Mouse (Mus musculus): Measurements from ENCODE around the gene Gm20517. TPM values are rescaled to one million over a fixed set of nuclear protein-coding genes. Genes with fewer than 3 reads are reported as not detected.

Gm20517 gene
- polyA plus RNA-seq, 1 experiment from 2014 or later: 2.9 TPM

DNA sequence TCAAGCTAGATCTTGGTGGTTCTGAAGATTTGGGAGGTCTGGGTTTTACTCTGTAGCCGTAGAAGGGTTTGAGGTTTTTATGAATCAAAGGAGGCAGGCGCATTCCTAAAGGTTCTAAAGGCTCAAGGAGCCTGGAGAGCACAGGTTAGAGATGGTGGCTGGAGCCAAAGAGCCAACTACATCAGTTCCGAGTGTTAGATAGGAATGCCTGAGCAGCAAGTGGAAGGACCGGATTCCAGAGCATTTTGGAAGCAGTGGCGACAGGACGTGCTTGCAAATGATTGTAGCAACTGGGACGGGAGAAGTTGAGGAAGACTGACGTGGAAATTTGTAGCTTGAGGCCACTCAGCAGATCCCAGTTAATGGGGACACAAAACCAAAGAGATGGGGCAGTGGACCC, 37.4 kb upstream of the Gm20517 start:
- H3K4me3 ChIP-seq (ENCODE audit: low read depth, low read length): no peak overlapping the region
- H3K4me2 ChIP-seq (ENCODE audit: low read depth, low read length): no peak overlapping the region
- no peaks in the 10 kb centered on the region for H3K4me1 ChIP-seq (ENCODE audit: control insufficient read depth, insufficient read depth, low read length)
- H3K27ac ChIP-seq (ENCODE audit: low read depth, low read length): no peak overlapping the region
- H3K9me3 ChIP-seq (ENCODE audit: control insufficient read depth, low read length): no peaks in the 10 kb centered on the region
- H3K9ac ChIP-seq (replicated peaks; ENCODE audit: low read depth, low read length): no peak overlapping the region
- WGBS: 83% methylated on average over 8 of the region's 8 CpGs
- ATAC-seq (ENCODE audit: low read depth): no peak
- no peaks in the 10 kb centered on the region for H3K36me3 ChIP-seq (ENCODE audit: control insufficient read depth, insufficient read depth, low read length)
- no peaks in the 10 kb centered on the region for H3K27me3 ChIP-seq (ENCODE audit: control insufficient read depth, insufficient read depth, low read length)

DNA sequence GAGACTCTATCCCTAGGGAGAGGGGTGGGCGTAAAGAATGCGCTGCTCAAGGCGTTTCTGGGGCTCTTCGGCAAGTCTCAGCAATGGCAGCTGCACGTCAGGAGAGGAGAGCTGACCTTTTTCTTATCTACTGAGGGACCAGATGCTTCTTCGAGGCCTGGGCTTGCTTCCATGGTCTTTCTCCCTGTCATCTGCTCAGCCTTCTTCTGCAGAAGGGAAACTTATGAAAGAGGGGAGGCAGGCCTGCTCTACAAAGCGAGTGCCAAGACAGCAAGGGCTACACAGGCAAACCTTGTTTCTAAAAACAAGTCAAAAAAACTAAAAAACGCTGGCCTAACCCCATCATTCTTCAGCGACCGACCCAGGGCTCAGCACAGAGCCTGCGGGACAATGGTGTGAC, 36.6 kb upstream of the Gm20517 start:
- Histone ChIP-seq H3K36me3 (ENCODE audit: control insufficient read depth, insufficient read depth, low read length) (no peaks in the 10 kb centered on the region), H3K27me3 (ENCODE audit: control insufficient read depth, insufficient read depth, low read length) (no peaks in the 10 kb centered on the region), H3K27ac (ENCODE audit: low read depth, low read length) (no peak overlapping the region), H3K9ac (replicated peaks; ENCODE audit: low read depth, low read length) (no peak overlapping the region), H3K9me3 (ENCODE audit: control insufficient read depth, low read length) (no peaks in the 10 kb centered on the region), H3K4me1 (ENCODE audit: control insufficient read depth, insufficient read depth, low read length) (no peaks in the 10 kb centered on the region), H3K4me2 (ENCODE audit: low read depth, low read length) (no peak overlapping the region), H3K4me3 (ENCODE audit: low read depth, low read length) (no peak overlapping the region)
- ATAC-seq (ENCODE audit: low read depth): no peak
- WGBS: 74% methylated on average over 11 of the region's 11 CpGs

DNA sequence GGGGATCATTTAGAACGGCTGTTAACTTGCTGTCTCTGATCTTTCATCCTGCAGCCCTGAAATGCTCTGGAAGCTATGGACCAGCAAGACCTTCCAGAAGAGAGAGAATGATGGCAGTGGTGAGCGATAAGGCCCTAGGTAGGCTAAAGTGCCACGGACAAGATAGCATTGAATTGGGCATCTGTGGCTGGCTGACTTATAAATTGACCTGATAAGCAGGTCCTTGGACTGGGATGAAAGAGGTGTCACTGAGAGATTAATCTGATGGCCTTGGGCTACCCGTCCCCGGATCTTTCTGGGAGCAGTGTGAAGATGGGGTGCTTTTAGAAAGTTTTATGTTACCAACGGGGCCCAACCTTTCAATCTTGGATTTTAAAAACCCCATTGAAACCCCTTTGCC, 32.7 kb upstream of the Gm20517 start:
- no peak overlapping the region for H3K4me2 ChIP-seq (ENCODE audit: low read depth, low read length)
- no peak overlapping the region for H3K9ac ChIP-seq (replicated peaks; ENCODE audit: low read depth, low read length)

DNA sequence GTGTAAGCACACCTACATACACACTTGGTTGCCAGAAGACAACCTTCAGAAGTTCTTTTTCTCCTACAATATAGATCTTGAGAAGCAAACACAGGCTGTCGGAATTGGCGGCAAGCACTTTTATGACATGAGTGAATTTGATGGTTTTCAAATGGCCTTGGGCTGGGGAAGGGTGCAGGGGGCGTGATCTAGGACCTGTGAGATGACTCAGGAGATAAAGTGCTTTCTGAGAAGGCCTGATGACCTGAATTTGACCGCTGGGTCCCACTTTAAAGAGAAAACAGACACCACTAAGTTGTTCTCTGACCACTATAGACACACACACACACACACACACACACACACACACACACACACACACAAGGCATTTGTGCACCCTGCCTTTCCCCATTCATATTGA, 30.4 kb upstream of the Gm20517 start:
- no peaks in the 10 kb centered on the region for H3K36me3 ChIP-seq (ENCODE audit: control insufficient read depth, insufficient read depth, low read length)
- no peak overlapping the region for H3K27ac ChIP-seq (ENCODE audit: low read depth, low read length)
- H3K27me3 ChIP-seq (ENCODE audit: control insufficient read depth, insufficient read depth, low read length): no peaks in the 10 kb centered on the region
- no peak overlapping the region for H3K4me2 ChIP-seq (ENCODE audit: low read depth, low read length)
- no peak overlapping the region for H3K4me3 ChIP-seq (ENCODE audit: low read depth, low read length)
- H3K9ac ChIP-seq (replicated peaks; ENCODE audit: low read depth, low read length): no peak overlapping the region
- H3K4me1 ChIP-seq (ENCODE audit: control insufficient read depth, insufficient read depth, low read length): no peaks in the 10 kb centered on the region
- 88% methylated on average over 4 of the region's 4 CpGs for WGBS
- ATAC-seq (ENCODE audit: low read depth): no peak
- no peaks in the 10 kb centered on the region for H3K9me3 ChIP-seq (ENCODE audit: control insufficient read depth, low read length)

More for the DNA sequence above, 32.7 kb upstream of the Gm20517 start:
- no peak overlapping the region for H3K27ac ChIP-seq (ENCODE audit: low read depth, low read length)
- H3K9me3 ChIP-seq (ENCODE audit: control insufficient read depth, low read length): no peaks in the 10 kb centered on the region
- ATAC-seq (ENCODE audit: low read depth): no peak
- WGBS: 86% methylated on average over 6 of the region's 6 CpGs
- no peak overlapping the region for H3K4me3 ChIP-seq (ENCODE audit: low read depth, low read length)
- H3K27me3 ChIP-seq (ENCODE audit: control insufficient read depth, insufficient read depth, low read length): no peaks in the 10 kb centered on the region
- no peaks in the 10 kb centered on the region for H3K36me3 ChIP-seq (ENCODE audit: control insufficient read depth, insufficient read depth, low read length)
- no peaks in the 10 kb centered on the region for H3K4me1 ChIP-seq (ENCODE audit: control insufficient read depth, insufficient read depth, low read length)

GRCm38 (mm10) chr17:47588517-47588916, 22.9 kb upstream of the Gm20517 start:
- Histone ChIP-seq H3K9ac (replicated peaks; ENCODE audit: low read depth, low read length) (no peak overlapping the region), H3K36me3 (ENCODE audit: control insufficient read depth, insufficient read depth, low read length) (no peaks in the 10 kb centered on the region), H3K27ac (ENCODE audit: low read depth, low read length) (no peak overlapping the region), H3K4me1 (ENCODE audit: control insufficient read depth, insufficient read depth, low read length) (no peaks in the 10 kb centered on the region; the same call in 1 of the 2 replicates), H3K4me3 (ENCODE audit: low read depth, low read length) (no peak overlapping the region), H3K9me3 (ENCODE audit: control insufficient read depth, low read length) (no peaks in the 10 kb centered on the region), H3K27me3 (ENCODE audit: control insufficient read depth, insufficient read depth, low read length) (no peaks in the 10 kb centered on the region), H3K4me2 (ENCODE audit: low read depth, low read length) (no peak overlapping the region)
- no peak for ATAC-seq (ENCODE audit: low read depth)
- 86% methylated on average over 8 of the region's 8 CpGs for WGBS

- Histone ChIP-seq H3K27me3 (ENCODE audit: control insufficient read depth, insufficient read depth, low read length) (no peaks in the 10 kb centered on the region), H3K4me2 (ENCODE audit: low read depth, low read length) (no peak overlapping the region), H3K36me3 (ENCODE audit: control insufficient read depth, insufficient read depth, low read length) (no peaks in the 10 kb centered on the region), H3K27ac (ENCODE audit: low read depth, low read length) (no peak overlapping the region), H3K4me1 (ENCODE audit: control insufficient read depth, insufficient read depth, low read length) (peaks cover 8% of the 10 kb centered on the region), H3K9me3 (ENCODE audit: control insufficient read depth, low read length) (no peaks in the 10 kb centered on the region), H3K4me3 (ENCODE audit: low read depth, low read length) (no peak overlapping the region), H3K9ac (replicated peaks; ENCODE audit: low read depth, low read length) (no peak overlapping the region)
- WGBS: 91% methylated on average over 3 of the region's 3 CpGs
- ATAC-seq (ENCODE audit: low read depth): no peak
These were observed 20.3 kb upstream of the Gm20517 start for GRCm38 (mm10) chr17:47591073-47591472.

GRCm38 (mm10) chr17:47593215-47593853, 18.1 kb upstream of the Gm20517 start:
- WGBS: under 1% methylated on average over 63 of the region's 63 CpGs
- H3K9me3 ChIP-seq (ENCODE audit: control insufficient read depth, low read length): no peaks in the 10 kb centered on the region
- ATAC-seq (ENCODE audit: low read depth): peak; percentile 91
- H3K27ac ChIP-seq (ENCODE audit: low read depth, low read length): peak overlapping the region; percentile 74
- H3K36me3 ChIP-seq (ENCODE audit: control insufficient read depth, insufficient read depth, low read length): no peaks in the 10 kb centered on the region
- no peaks in the 10 kb centered on the region for H3K27me3 ChIP-seq (ENCODE audit: control insufficient read depth, insufficient read depth, low read length)
- H3K4me3 ChIP-seq (ENCODE audit: low read depth, low read length): peak overlapping the region; percentile 68
- H3K4me2 ChIP-seq (ENCODE audit: low read depth, low read length): peak overlapping the region; percentile 75
- peak overlapping the region; percentile 67 for H3K9ac ChIP-seq (replicated peaks; ENCODE audit: low read depth, low read length)
- peaks cover 18% of the 10 kb centered on the region for H3K4me1 ChIP-seq (ENCODE audit: control insufficient read depth, insufficient read depth, low read length)

- H3K36me3 ChIP-seq (ENCODE audit: control insufficient read depth, insufficient read depth, low read length): no peaks in the 10 kb centered on the region
- H3K4me2 ChIP-seq (ENCODE audit: low read depth, low read length): peak overlapping the region; percentile 75
- no peaks in the 10 kb centered on the region for H3K9me3 ChIP-seq (ENCODE audit: control insufficient read depth, low read length)
- peak overlapping the region; percentile 68 for H3K4me3 ChIP-seq (ENCODE audit: low read depth, low read length)
- peaks cover 18% of the 10 kb centered on the region for H3K4me1 ChIP-seq (ENCODE audit: control insufficient read depth, insufficient read depth, low read length)
- H3K27ac ChIP-seq (ENCODE audit: low read depth, low read length): peak overlapping the region; percentile 74
- WGBS: 0% methylated on average over 13 of the region's 13 CpGs
- H3K9ac ChIP-seq (replicated peaks; ENCODE audit: low read depth, low read length): peak overlapping the region; percentile 67
- no peaks in the 10 kb centered on the region for H3K27me3 ChIP-seq (ENCODE audit: control insufficient read depth, insufficient read depth, low read length)
- ATAC-seq (ENCODE audit: low read depth): peak; percentile 5; the same call in 1 of the 2 replicates
These were observed 17.6 kb upstream of the Gm20517 start for GRCm38 (mm10) chr17:47593854-47594182.

- no peaks in the 10 kb centered on the region for H3K27me3 ChIP-seq (ENCODE audit: control insufficient read depth, insufficient read depth, low read length)
- H3K36me3 ChIP-seq (ENCODE audit: control insufficient read depth, insufficient read depth, low read length): no peaks in the 10 kb centered on the region
- WGBS: under 1% methylated on average over 41 of the region's 43 CpGs
- H3K4me3 ChIP-seq (ENCODE audit: low read depth, low read length): peak overlapping the region; percentile 68
- no peak for ATAC-seq (ENCODE audit: low read depth)
- H3K27ac ChIP-seq (ENCODE audit: low read depth, low read length): peak overlapping the region; percentile 74
- no peaks in the 10 kb centered on the region for H3K9me3 ChIP-seq (ENCODE audit: control insufficient read depth, low read length)
- H3K4me2 ChIP-seq (ENCODE audit: low read depth, low read length): peak overlapping the region; percentile 75
- peak overlapping the region; percentile 67 for H3K9ac ChIP-seq (replicated peaks; ENCODE audit: low read depth, low read length)
- H3K4me1 ChIP-seq (ENCODE audit: control insufficient read depth, insufficient read depth, low read length): peaks cover 18% of the 10 kb centered on the region
These were observed 17.0 kb upstream of the Gm20517 start for GRCm38 (mm10) chr17:47594183-47594968.
